Mouse (Mus musculus): ENCODE data around the gene Ago3.

- TF ChIP-seq CTCF (IDR thresholded peaks at IDR 0.05; ENCODE audit: low read depth, low read length) (no peak), POLR2A (IDR thresholded peaks at IDR 0.05; ENCODE audit: borderline replicate concordance, low read depth, low read length) (no peak)
These were observed 141.2 kb downstream of the Ago3 start for GRCm38 (mm10) chr4:126288085-126288666.

Measured in bone marrow macrophage, adult 2 months (primary cell).